Mouse (Mus musculus) testis, adult 2 months (tissue): ENCODE data around the gene Sort1.

ENCODE experiments used
- CTCF ChIP-seq: fragments of 200-500 bp; IDR thresholded peaks from 2 replicates; pipeline ENCODE4 v1.5.1; 2012; ENCODE audit warnings: low read depth, mild to moderate bottlenecking, inconsistent platforms, low read length, moderate library complexity; ENCODE audit not compliant: control insufficient read depth, insufficient read depth, insufficient replicate concordance
- POLR2A ChIP-seq: fragments of 200-500 bp; IDR thresholded peaks from 2 replicates; pipeline ENCODE4 v1.6.1; 2012; ENCODE audit warnings: low read depth, mild to moderate bottlenecking, inconsistent platforms, low read length, moderate library complexity; ENCODE audit not compliant: control insufficient read depth

- TF ChIP-seq CTCF: no peak
- TF ChIP-seq POLR2A: peak; percentile 57; the same call in 1 of the 2 replicates
Measured at GRCm38 (mm10) chr3:108283781-108284601, at the start of gene Sort1.
